Mouse (Mus musculus) myocyte (in vitro differentiated cells): ENCODE results near the gene Grtp1.

Experiments
- CEBPB ChIP-seq: IDR thresholded peaks from 2 replicates; pipeline ENCODE4 v1.6.1; 2011; ENCODE audit warnings: mild to moderate bottlenecking, moderate library complexity; ENCODE audit not compliant: poor library complexity, insufficient read depth, severe bottlenecking
- E2F4 ChIP-seq: IDR thresholded peaks from one replicate; pipeline ENCODE4 v1.6.1; 2011; ENCODE audit warnings: mild to moderate bottlenecking, control low read depth, moderate library complexity; ENCODE audit not compliant: insufficient read depth
- MAX ChIP-seq: IDR thresholded peaks from one replicate; pipeline ENCODE4 v1.6.1; 2011; ENCODE audit warnings: low read depth, mild to moderate bottlenecking, control low read depth
- MYOD1 ChIP-seq, 3 experiments: IDR thresholded peaks; one replicate each; pipeline ENCODE4 v1.6.1; 2011; ENCODE audit warnings: control low read depth in 2 of 3, low read depth in 2 of 3, mild to moderate bottlenecking in 2 of 3, moderate library complexity in 1 of 3; ENCODE audit not compliant: insufficient read length in 2 of 3, control insufficient read depth in 1 of 3
- MYOG ChIP-seq, 3 experiments: IDR thresholded peaks; one replicate each; pipeline ENCODE4 v1.6.1; 2011; ENCODE audit warnings: control low read depth in 2 of 3, low read depth in 2 of 3, mild to moderate bottlenecking in 2 of 3; ENCODE audit not compliant: insufficient read length in 2 of 3, control insufficient read depth in 1 of 3, insufficient read depth in 1 of 3
- POLR2A ChIP-seq: IDR thresholded peaks from one replicate; pipeline ENCODE4 v1.6.1; 2011; ENCODE audit warnings: low read depth, mild to moderate bottlenecking, control low read depth, moderate library complexity; ENCODE audit not compliant: insufficient read length
- POLR2AphosphoS2 ChIP-seq: IDR thresholded peaks from one replicate; pipeline ENCODE4 v1.6.1; 2011; ENCODE audit warnings: low read depth, control low read depth; ENCODE audit not compliant: insufficient read length
- REST ChIP-seq: IDR thresholded peaks from one replicate; pipeline ENCODE4 v1.6.1; 2011; ENCODE audit warnings: mild to moderate bottlenecking, control low read depth, moderate library complexity; ENCODE audit not compliant: insufficient read depth, insufficient read length
- TCF12 ChIP-seq: IDR thresholded peaks from one replicate; pipeline ENCODE4 v1.6.1; 2011; ENCODE audit warnings: mild to moderate bottlenecking, control low read depth; ENCODE audit not compliant: poor library complexity, insufficient read depth, severe bottlenecking
- TCF3 ChIP-seq: IDR thresholded peaks from one replicate; pipeline ENCODE4 v1.6.1; 2011; ENCODE audit warnings: low read depth, control low read depth; ENCODE audit not compliant: insufficient read length
- USF1 ChIP-seq: IDR thresholded peaks from one replicate; pipeline ENCODE4 v1.6.1; 2011; ENCODE audit warnings: low read depth, mild to moderate bottlenecking, control low read depth, moderate library complexity

GRCm38 (mm10) chr8:13230471-13230870 lies 30.1 kb upstream of the Grtp1 start:
- TF ChIP-seq USF1 (no peak), POLR2A (no peak), MAX (no peak), E2F4 (no peak), POLR2AphosphoS2 (no peak), TCF12 (no peak), CEBPB (no peak), TCF3 (no peak), MYOD1 (IDR thresholded peaks at IDR 0.05; ENCODE audit: control insufficient read depth in 1 of 3, insufficient read length in 2 of 3, low read depth in 2 of 3) (no peak), MYOG (IDR thresholded peaks at IDR 0.05; ENCODE audit: control insufficient read depth in 1 of 3, insufficient read depth in 1 of 3, insufficient read length in 2 of 3, low read depth in 2 of 3) (no peak), REST (no peak)
